22 mouse cellular contexts compared by ENCODE assay signal in the genomic region with DNA sequence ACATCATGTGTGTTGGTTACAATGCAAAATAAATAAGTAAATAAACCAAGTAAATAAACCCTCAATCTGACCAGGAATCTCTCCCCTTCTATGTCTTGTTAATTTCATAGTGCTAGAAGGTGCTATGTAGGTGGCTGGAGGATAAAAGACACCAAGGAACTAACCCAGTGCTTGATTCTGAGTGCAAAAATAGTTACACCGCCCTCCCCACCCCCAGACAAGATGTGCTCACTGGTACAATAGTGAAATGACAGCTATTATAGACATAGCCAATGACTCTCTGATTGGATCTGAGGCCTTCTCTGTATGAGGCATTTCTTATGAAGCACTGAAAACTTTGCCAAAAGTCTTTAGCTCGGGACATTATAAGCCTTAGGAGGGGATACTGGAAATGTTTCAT.
"Had no signal": no experiment of that assay in that cellular context is flagged by ENCODE, and none has a peak within 500 bp of the region (broad histone marks: within the 10 kb centered on the region; RNA-seq: fewer than 3 reads in every experiment).

No protein-coding gene starts in this region.

- ATAC-seq: hindbrain, embryonic 16.5 days; hindbrain, postnatal 0 days; inflammation-experienced regulatory T-cells, adult 6 months; intestine, embryonic 15.5 days; intestine, embryonic 16.5 days; intestine, postnatal 0 days had no signal

- DNase-seq: heart, postnatal 10 days; heart, postnatal 14 days; heart, postnatal 36 days; heart, postnatal 4 days; kidney, adult 11 months; kidney, adult 18-20 months; kidney, adult 2 months; kidney, adult 8-10 months; kidney, adult 9 months; kidney, postnatal 10 days; kidney, postnatal 14 days; kidney, postnatal 25 days; kidney, postnatal 36 days; kidney, postnatal 4 days; layer of hippocampus, adult 9-11 months; layer of hippocampus, postnatal 36 days had no signal
